Mouse (Mus musculus) kidney, postnatal 0 days (tissue): ENCODE measurements around the gene Prlhr. TPM values are rescaled to one million over a fixed set of nuclear protein-coding genes. Genes with fewer than 3 reads are reported as not detected.

Source experiments
- ATAC-seq: fragments of 200-750 bp; cut with Nextera tagmentation; replicated peaks from 2 replicates; pipeline ENCODE4 v1.8.0; 2017; ENCODE audit warnings: low read depth, moderate number of reproducible peaks, moderate TSS enrichment, moderate library complexity; ENCODE audit not compliant: low FRiP score
- DNase-seq: peaks from one replicate; pipeline ENCODE4 v3.0.0-alpha.2; 2016; ENCODE audit warnings: low spot score
- H3K27ac ChIP-seq: fragments of 300-500 bp; sonication (generic); 2 replicates; pipeline ENCODE4 v1.5.1; 2014; ENCODE audit warnings: mild to moderate bottlenecking
- H3K27me3 ChIP-seq: fragments of 300-500 bp; sonication (generic); 2 replicates; pipeline ENCODE4 v1.6.1; 2014; ENCODE audit warnings: low read length, mixed read lengths; ENCODE audit not compliant: insufficient read depth
- H3K36me3 ChIP-seq: fragments of 300-500 bp; sonication (generic); 2 replicates; pipeline ENCODE4 v1.6.1; 2014; ENCODE audit warnings: low read length, mixed read lengths; ENCODE audit not compliant: insufficient read depth
- H3K4me1 ChIP-seq: fragments of 300-500 bp; sonication (generic); replicated peaks from 2 replicates; pipeline ENCODE4 v1.6.1; 2014; ENCODE audit warnings: antibody characterized with exemption, low read length, mixed read lengths; ENCODE audit not compliant: insufficient read depth
- H3K4me2 ChIP-seq: fragments of 300-500 bp; sonication (generic); 2 replicates; pipeline ENCODE4 v1.6.1; 2014; ENCODE audit warnings: mild to moderate bottlenecking, low read length, moderate library complexity, mixed read lengths
- H3K4me3 ChIP-seq: fragments of 300-500 bp; sonication (generic); replicated peaks from 2 replicates; pipeline ENCODE4 v1.5.1; 2014; ENCODE audit warnings: low read depth, low read length
- H3K9ac ChIP-seq: fragments of 300-500 bp; sonication (generic); 2 replicates; pipeline ENCODE4 v1.6.1; 2014; ENCODE audit warnings: low read depth, low read length
- H3K9me3 ChIP-seq: fragments of 300-500 bp; sonication (generic); replicated peaks from 2 replicates; pipeline ENCODE4 v1.6.1; 2016; ENCODE audit warnings: low read length, inconsistent platforms, mixed read lengths
- CTCF ChIP-seq: IDR thresholded peaks from 2 replicates; pipeline ENCODE4 v1.5.1; 2016; ENCODE audit warnings: antibody characterized with exemption, low read depth, mild to moderate bottlenecking, moderate library complexity
- WGBS: fragments of 180-500 bp; shearing (Covaris S2); extraction: QIAGEN DNeasy Blood & Tissue Kit; methylation state at CpG from one replicate; pipeline ENCODE4 v1.1.7; 2014; 5-methylcytosine and 5-hydroxymethylcytosine counted together
- polyA plus RNA-seq: library from polyadenylated mRNA; unstranded; fragments of >200 nt; fragmentation: Nextera tagmentation; extraction: Ambion mirVana; gene quantifications from 2 replicates; pipeline ENCODE4 v1.2.1, GENCODE M21; 2015

Gene Prlhr
- polyA plus RNA-seq, 1 experiment from 2014 or later: not detected

DNA sequence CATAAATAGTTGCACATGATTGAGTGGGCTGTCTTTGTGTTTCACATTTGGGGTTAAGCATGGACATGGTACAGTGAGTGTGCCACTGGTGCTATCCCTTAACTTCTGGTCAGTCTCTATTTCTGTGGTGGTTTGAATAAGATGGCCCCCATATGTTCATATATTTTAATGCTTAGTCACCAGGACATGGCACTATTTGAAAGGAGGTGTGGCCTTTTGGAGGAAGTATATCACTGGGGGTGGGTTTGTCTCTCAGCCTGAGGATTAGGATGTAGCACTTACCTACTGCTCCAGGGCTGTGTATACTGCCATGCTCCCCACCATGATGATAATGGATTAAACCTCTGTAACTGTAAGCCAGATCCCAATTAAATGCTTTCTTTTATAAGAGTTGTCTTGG is 17.2 kb upstream of the Prlhr start:
- Histone ChIP-seq H3K4me1 (no peaks in the 10 kb centered on the region), H3K9ac (no peak overlapping the region), H3K27me3 (no peaks in the 10 kb centered on the region), H3K36me3 (no peaks in the 10 kb centered on the region), H3K4me2 (no peak overlapping the region), H3K9me3 (no peaks in the 10 kb centered on the region), H3K27ac (no peak overlapping the region), H3K4me3 (no peak overlapping the region)
- DNase-seq (no peak), ATAC-seq (no peak)
- TF ChIP-seq CTCF: no peak

DNA sequence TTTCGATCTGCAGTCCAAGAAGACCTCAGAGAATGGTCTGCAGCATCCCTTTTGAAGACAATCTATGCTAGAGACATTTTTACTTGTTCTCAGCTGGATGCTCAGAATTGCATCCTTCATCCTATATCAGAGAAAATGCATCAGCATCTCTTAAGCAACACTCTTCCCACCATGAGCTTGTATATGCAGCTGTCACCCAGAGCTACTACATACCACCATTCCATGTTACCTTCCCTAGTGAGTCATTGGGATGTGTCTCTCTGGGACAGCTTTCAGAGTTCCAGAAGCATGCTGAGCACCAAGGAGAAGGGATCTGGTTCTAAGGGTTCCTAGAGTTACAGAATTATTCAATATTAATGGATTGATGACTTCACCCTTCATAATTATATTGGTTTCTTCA is 10.8 kb upstream of the Prlhr start:
- 47% methylated on average over 1 of the region's 1 CpGs for WGBS
- no peak overlapping the region for H3K4me3 ChIP-seq
- no peak overlapping the region for H3K9ac ChIP-seq
- no peaks in the 10 kb centered on the region for H3K9me3 ChIP-seq
- DNase-seq: no peak
- no peaks in the 10 kb centered on the region for H3K27me3 ChIP-seq
- H3K36me3 ChIP-seq: no peaks in the 10 kb centered on the region
- ATAC-seq: no peak
- no peak overlapping the region for H3K27ac ChIP-seq
- H3K4me2 ChIP-seq: no peak overlapping the region
- no peaks in the 10 kb centered on the region for H3K4me1 ChIP-seq
- no peak for TF ChIP-seq CTCF

DNA sequence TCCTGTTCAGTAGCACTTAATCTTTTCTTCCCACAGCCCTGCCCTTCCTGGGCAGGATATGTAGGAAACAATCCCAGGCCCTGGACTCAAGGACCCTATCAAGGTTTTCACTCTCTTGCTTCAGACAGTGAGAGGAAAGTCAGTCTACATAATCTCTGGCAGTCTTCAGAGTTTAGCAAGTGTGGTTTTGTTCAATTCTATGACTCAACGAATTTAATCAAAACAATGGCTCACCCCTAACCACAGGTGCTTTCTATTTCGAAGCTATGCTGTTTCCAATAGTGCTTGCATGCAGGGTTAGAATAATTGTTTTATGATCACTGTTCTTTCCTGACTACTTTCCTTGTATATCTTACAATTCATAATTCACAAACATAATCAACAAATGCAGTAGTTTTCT is 9.7 kb upstream of the Prlhr start:
- no peak overlapping the region for H3K9ac ChIP-seq
- ATAC-seq (no peak), DNase-seq (no peak)
- 60% methylated on average over 2 of the region's 2 CpGs for WGBS
- H3K4me3 ChIP-seq: no peak overlapping the region
- H3K27ac ChIP-seq: no peak overlapping the region
- H3K4me1 ChIP-seq: no peaks in the 10 kb centered on the region
- no peaks in the 10 kb centered on the region for H3K27me3 ChIP-seq
- H3K9me3 ChIP-seq: no peaks in the 10 kb centered on the region
- no peak overlapping the region for H3K4me2 ChIP-seq
- TF ChIP-seq CTCF: no peak
- H3K36me3 ChIP-seq: no peaks in the 10 kb centered on the region

DNA sequence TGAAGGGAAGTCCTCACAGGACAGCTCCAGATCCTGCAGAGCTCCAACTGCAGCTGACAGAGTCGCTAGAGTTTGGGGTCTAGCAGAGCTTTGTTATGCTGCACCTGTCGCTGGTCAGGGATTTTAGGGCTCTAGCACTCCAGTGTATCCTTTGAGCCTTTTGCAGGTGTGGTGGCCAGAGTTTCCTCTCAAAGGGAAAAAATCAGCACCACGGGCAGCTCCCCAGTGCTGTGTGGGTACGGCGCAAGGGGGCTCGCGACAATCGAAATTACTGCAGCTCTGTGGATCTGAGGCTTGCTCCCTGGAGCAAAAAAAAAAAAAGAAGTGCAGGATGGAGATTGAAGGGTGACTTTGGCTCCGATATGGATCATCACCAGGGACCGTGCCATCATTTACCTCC is 742 bp upstream of the Prlhr start:
- peak; percentile 78 for DNase-seq
- H3K36me3 ChIP-seq: no peaks in the 10 kb centered on the region
- ATAC-seq: no peak
- peaks cover 29% of the 10 kb centered on the region for H3K27me3 ChIP-seq
- no peak overlapping the region for H3K27ac ChIP-seq
- no peak overlapping the region for H3K9ac ChIP-seq
- no peak overlapping the region for H3K4me2 ChIP-seq
- TF ChIP-seq CTCF: no peak
- H3K4me3 ChIP-seq: no peak overlapping the region
- WGBS: 3% methylated on average over 10 of the region's 10 CpGs
- 0 out of 2 replicates have a peak, but pooled peaks cover 3% of the 10 kb centered on the region for H3K4me1 ChIP-seq
- no peaks in the 10 kb centered on the region for H3K9me3 ChIP-seq

DNA sequence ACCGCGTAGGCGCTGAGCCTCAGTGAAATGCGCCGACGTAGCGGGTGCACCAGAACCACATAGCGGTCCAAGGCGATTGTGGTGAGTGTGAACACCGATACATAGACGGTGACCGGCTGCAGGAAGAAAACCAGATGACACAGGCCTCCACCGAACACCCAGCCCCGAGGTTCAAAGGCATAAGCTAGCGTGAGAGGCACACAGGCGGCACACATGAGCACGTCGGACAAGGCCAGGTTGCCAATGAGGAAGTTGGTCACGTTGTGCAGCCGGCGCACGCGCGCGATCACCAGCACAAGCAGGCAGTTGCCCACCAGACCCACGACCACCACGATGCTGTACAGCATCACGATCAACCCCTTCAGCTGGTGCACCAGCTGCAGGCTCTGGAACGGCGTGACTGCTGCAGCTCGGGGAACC is 506 bp downstream of the Prlhr start:
- Histone ChIP-seq H3K27me3 (peaks cover 29% of the 10 kb centered on the region), H3K9me3 (no peaks in the 10 kb centered on the region), H3K27ac (no peak overlapping the region), H3K9ac (no peak overlapping the region), H3K4me3 (0 out of 2 replicates have a peak overlapping the region, but pooled peaks have one; percentile 3), H3K36me3 (no peaks in the 10 kb centered on the region), H3K4me2 (peak overlapping the region; percentile 51), H3K4me1 (0 out of 2 replicates have a peak, but pooled peaks cover 3% of the 10 kb centered on the region)
- WGBS: 15% methylated on average over 31 of the region's 31 CpGs
- DNase-seq (no peak), ATAC-seq (no peak; the same call in 1 of the 2 replicates)
- no peak for TF ChIP-seq CTCF

DNA sequence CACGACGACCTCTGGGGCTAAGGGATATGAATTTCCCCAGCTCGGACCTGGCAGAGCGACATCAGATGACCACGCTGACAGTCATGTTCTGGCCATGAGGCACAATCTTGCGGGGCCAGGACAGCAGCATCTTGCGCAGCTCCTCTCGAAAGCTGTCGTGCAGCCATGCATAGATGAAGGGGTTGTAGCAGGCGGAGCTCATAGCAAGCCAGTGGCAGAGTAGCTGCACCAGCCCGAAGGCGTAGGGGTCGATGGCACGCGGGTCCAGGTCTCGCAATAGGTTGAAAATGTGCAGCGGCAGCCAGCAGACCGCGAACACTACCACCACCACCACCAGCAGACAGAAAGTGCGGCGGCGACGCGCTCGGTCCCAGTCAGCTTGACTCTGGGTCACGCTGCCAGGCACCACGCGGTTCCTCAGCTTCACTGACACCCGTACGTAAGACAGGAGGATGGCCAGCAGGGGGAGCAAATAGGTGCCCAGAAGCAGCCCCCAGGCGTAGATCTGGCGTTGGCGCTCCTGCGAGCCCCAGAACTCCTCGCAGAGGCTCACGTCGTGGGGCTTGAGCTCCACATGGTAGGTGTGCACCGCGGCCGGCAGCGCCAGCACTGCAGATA is 1.0 kb downstream of the Prlhr start:
- DNase-seq: peak; percentile 70
- peak; percentile 72 for TF ChIP-seq CTCF
- peak; percentile 52 for ATAC-seq
- H3K36me3 ChIP-seq: no peaks in the 10 kb centered on the region
- H3K27me3 ChIP-seq: peaks cover 29% of the 10 kb centered on the region
- H3K9ac ChIP-seq: no peak overlapping the region
- H3K4me2 ChIP-seq: peak overlapping the region; percentile 51
- H3K27ac ChIP-seq: no peak overlapping the region
- H3K9me3 ChIP-seq: no peaks in the 10 kb centered on the region
- 0 out of 2 replicates have a peak overlapping the region, but pooled peaks have one; percentile 3 for H3K4me3 ChIP-seq
- 2% methylated on average over 41 of the region's 41 CpGs for WGBS
- 0 out of 2 replicates have a peak, but pooled peaks cover 3% of the 10 kb centered on the region for H3K4me1 ChIP-seq

DNA sequence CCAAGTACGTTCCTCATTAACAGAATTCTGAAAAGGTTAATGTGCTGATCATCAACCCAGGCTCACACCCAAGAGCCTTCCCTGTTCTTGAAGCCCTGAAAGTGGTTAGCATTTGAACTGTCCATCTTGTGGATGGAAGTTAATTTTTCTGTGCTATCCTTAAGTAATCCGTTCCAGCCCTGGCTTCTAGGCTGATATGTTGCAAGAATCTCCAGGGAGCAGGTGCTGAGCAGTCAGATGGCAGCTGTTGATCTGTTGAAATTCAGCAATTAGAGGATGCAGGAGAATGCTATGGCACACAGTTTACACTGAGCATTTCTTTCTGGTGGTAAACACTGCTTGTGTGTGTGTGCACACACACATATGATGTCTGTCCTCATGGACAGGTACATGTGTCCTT is 2.4 kb downstream of the Prlhr start:
- H3K9me3 ChIP-seq: no peaks in the 10 kb centered on the region
- H3K36me3 ChIP-seq: no peaks in the 10 kb centered on the region
- ATAC-seq (no peak), DNase-seq (no peak)
- TF ChIP-seq CTCF: no peak
- peaks cover 29% of the 10 kb centered on the region for H3K27me3 ChIP-seq
- no peak overlapping the region for H3K27ac ChIP-seq
- no peak overlapping the region for H3K9ac ChIP-seq
- H3K4me3 ChIP-seq: no peak overlapping the region
- H3K4me1 ChIP-seq: 0 out of 2 replicates have a peak, but pooled peaks cover 3% of the 10 kb centered on the region
- H3K4me2 ChIP-seq: no peak overlapping the region
- WGBS: 62% methylated on average over 2 of the region's 2 CpGs
